Mouse (Mus musculus) lung, postnatal 0 days (tissue): Measurements from ENCODE around the gene Dner. TPM values are rescaled to one million over a fixed set of nuclear protein-coding genes. Genes with fewer than 3 reads are reported as not detected.

Experiments used
- ATAC-seq: fragments of 200-750 bp; cut with Nextera tagmentation; 2 replicates; pipeline ENCODE4 v1.8.0; 2017; ENCODE audit warnings: moderate library complexity
- DNase-seq: peaks from one replicate; pipeline ENCODE4 v3.0.0-alpha.2; 2016; ENCODE audit warnings: low spot score
- H3K27ac ChIP-seq: fragments of 300-500 bp; sonication (generic); 2 replicates; pipeline ENCODE4 v1.5.1; 2014; ENCODE audit warnings: antibody characterized with exemption, mild to moderate bottlenecking, low read length, mixed read lengths
- H3K27me3 ChIP-seq: fragments of 300-500 bp; sonication (generic); replicated peaks from 2 replicates; pipeline ENCODE4 v1.6.1; 2014; ENCODE audit warnings: low read length, mixed read lengths; ENCODE audit not compliant: insufficient read depth
- H3K36me3 ChIP-seq: fragments of 300-500 bp; sonication (generic); 2 replicates; pipeline ENCODE4 v1.6.1; 2014; ENCODE audit warnings: low read length, mixed read lengths; ENCODE audit not compliant: insufficient read depth
- H3K4me1 ChIP-seq: fragments of 300-500 bp; sonication (generic); 2 replicates; pipeline ENCODE4 v1.6.1; 2014; ENCODE audit warnings: antibody characterized with exemption, low read depth, low read length, mixed read lengths; ENCODE audit not compliant: insufficient read depth
- H3K4me2 ChIP-seq: fragments of 300-500 bp; sonication (generic); replicated peaks from 2 replicates; pipeline ENCODE4 v1.6.1; 2014; ENCODE audit warnings: low read depth, mild to moderate bottlenecking, low read length, moderate library complexity, mixed read lengths
- H3K4me3 ChIP-seq: fragments of 300-500 bp; sonication (generic); 2 replicates; pipeline ENCODE4 v1.5.1; 2014; ENCODE audit warnings: low read depth, low read length
- H3K9ac ChIP-seq: fragments of 300-500 bp; sonication (generic); replicated peaks from 2 replicates; pipeline ENCODE4 v1.6.1; 2014; ENCODE audit warnings: low read depth, mild to moderate bottlenecking
- H3K9me3 ChIP-seq: fragments of 300-500 bp; sonication (generic); 2 replicates; pipeline ENCODE4 v1.6.1; 2016; ENCODE audit warnings: low read length, mixed read lengths
- CTCF ChIP-seq: IDR thresholded peaks from 2 replicates; pipeline ENCODE4 v1.5.1; 2016; ENCODE audit warnings: antibody characterized with exemption, mild to moderate bottlenecking
- EP300 ChIP-seq: IDR thresholded peaks from 2 replicates; pipeline ENCODE4 v1.6.1; 2016; ENCODE audit warnings: antibody characterized with exemption, mild to moderate bottlenecking, control low read depth
- WGBS: fragments of 180-500 bp; shearing (Covaris S2); extraction: QIAGEN DNeasy Blood & Tissue Kit; methylation state at CpG from one replicate; pipeline ENCODE4 v1.1.7; 2014; 5-methylcytosine and 5-hydroxymethylcytosine counted together
- polyA plus RNA-seq: library from polyadenylated mRNA; unstranded; fragments of >200 nt; fragmentation: Nextera tagmentation; extraction: Ambion mirVana; gene quantifications from 2 replicates; pipeline ENCODE4 v1.2.1, GENCODE M21; 2015

The Dner gene
- polyA plus RNA-seq, 1 experiment from 2014 or later: 0.48 TPM

- TF ChIP-seq EP300: no peak
- no peak for TF ChIP-seq CTCF
- Histone ChIP-seq H3K4me2 (no peak overlapping the region), H3K9me3 (no peaks in the 10 kb centered on the region), H3K4me1 (no peaks in the 10 kb centered on the region), H3K9ac (no peak overlapping the region), H3K27me3 (no peaks in the 10 kb centered on the region), H3K27ac (no peak overlapping the region), H3K36me3 (no peaks in the 10 kb centered on the region), H3K4me3 (no peak overlapping the region)
- 54% methylated on average over 16 of the region's 16 CpGs for WGBS
- DNase-seq: no peak
- no peak for ATAC-seq
These were observed 76.8 kb downstream of the Dner start for GRCm38 (mm10) chr1:84619131-84619760.

GRCm38 (mm10) chr1:84618094-84618493, 77.9 kb downstream of the Dner start:
- Histone ChIP-seq H3K9ac (no peak overlapping the region), H3K9me3 (no peaks in the 10 kb centered on the region), H3K36me3 (no peaks in the 10 kb centered on the region), H3K27me3 (no peaks in the 10 kb centered on the region), H3K4me2 (no peak overlapping the region), H3K27ac (no peak overlapping the region), H3K4me3 (no peak overlapping the region), H3K4me1 (no peaks in the 10 kb centered on the region)
- no peak for TF ChIP-seq CTCF
- no peak for TF ChIP-seq EP300
- no peak for ATAC-seq
- DNase-seq: no peak
- WGBS: 31% methylated on average over 1 of the region's 1 CpGs

- no peak for TF ChIP-seq CTCF
- TF ChIP-seq EP300: no peak
- no peak overlapping the region for H3K9ac ChIP-seq
- H3K9me3 ChIP-seq: no peaks in the 10 kb centered on the region
- no peaks in the 10 kb centered on the region for H3K4me1 ChIP-seq
- no peaks in the 10 kb centered on the region for H3K36me3 ChIP-seq
- ATAC-seq (no peak), DNase-seq (no peak)
- H3K4me3 ChIP-seq: no peak overlapping the region
- no peak overlapping the region for H3K4me2 ChIP-seq
- no peak overlapping the region for H3K27ac ChIP-seq
- H3K27me3 ChIP-seq: no peaks in the 10 kb centered on the region
These were observed 79.9 kb downstream of the Dner start for GRCm38 (mm10) chr1:84616133-84616532.

- 66% methylated on average over 7 of the region's 7 CpGs for WGBS
- no peak for DNase-seq
- Histone ChIP-seq H3K9me3 (no peaks in the 10 kb centered on the region), H3K9ac (no peak overlapping the region), H3K36me3 (no peaks in the 10 kb centered on the region), H3K4me3 (no peak overlapping the region), H3K27me3 (no peaks in the 10 kb centered on the region), H3K4me1 (no peaks in the 10 kb centered on the region), H3K4me2 (no peak overlapping the region), H3K27ac (no peak overlapping the region)
- no peak for TF ChIP-seq EP300
- TF ChIP-seq CTCF: no peak
- no peak for ATAC-seq
These were observed 81.4 kb downstream of the Dner start for GRCm38 (mm10) chr1:84614596-84614995.

GRCm38 (mm10) chr1:84613119-84613518, 82.9 kb downstream of the Dner start:
- Histone ChIP-seq H3K9ac (no peak overlapping the region), H3K4me3 (no peak overlapping the region)

GRCm38 (mm10) chr1:84611331-84611730, 84.7 kb downstream of the Dner start:
- ATAC-seq: no peak
- TF ChIP-seq EP300: no peak
- no peak for TF ChIP-seq CTCF
- no peak for DNase-seq
- no peaks in the 10 kb centered on the region for H3K9me3 ChIP-seq
- no peak overlapping the region for H3K4me3 ChIP-seq
- H3K9ac ChIP-seq: no peak overlapping the region
- H3K27me3 ChIP-seq: no peaks in the 10 kb centered on the region
- H3K4me2 ChIP-seq: no peak overlapping the region
- 61% methylated on average over 3 of the region's 3 CpGs for WGBS
- H3K4me1 ChIP-seq: no peaks in the 10 kb centered on the region
- no peaks in the 10 kb centered on the region for H3K36me3 ChIP-seq
- no peak overlapping the region for H3K27ac ChIP-seq

More at GRCm38 (mm10) chr1:84613119-84613518, 82.9 kb downstream of the Dner start:
- DNase-seq (no peak), ATAC-seq (no peak)
- TF ChIP-seq EP300 (no peak), CTCF (no peak)
- no peaks in the 10 kb centered on the region for H3K27me3 ChIP-seq
- H3K9me3 ChIP-seq: no peaks in the 10 kb centered on the region
- no peaks in the 10 kb centered on the region for H3K36me3 ChIP-seq
- H3K4me2 ChIP-seq: no peak overlapping the region
- 80% methylated on average over 8 of the region's 8 CpGs for WGBS
- no peaks in the 10 kb centered on the region for H3K4me1 ChIP-seq
- H3K27ac ChIP-seq: no peak overlapping the region

- Histone ChIP-seq H3K4me3 (no peak overlapping the region), H3K36me3 (no peaks in the 10 kb centered on the region), H3K4me2 (no peak overlapping the region), H3K27ac (no peak overlapping the region), H3K9ac (no peak overlapping the region), H3K4me1 (no peaks in the 10 kb centered on the region), H3K27me3 (no peaks in the 10 kb centered on the region), H3K9me3 (no peaks in the 10 kb centered on the region)
- ATAC-seq (no peak), DNase-seq (no peak)
- WGBS: 86% methylated on average over 5 of the region's 5 CpGs
- TF ChIP-seq EP300 (no peak), CTCF (no peak)
These were observed 97.0 kb downstream of the Dner start for GRCm38 (mm10) chr1:84599025-84599424.
